37 mouse cellular contexts compared by ENCODE assay signal in the genomic region with DNA sequence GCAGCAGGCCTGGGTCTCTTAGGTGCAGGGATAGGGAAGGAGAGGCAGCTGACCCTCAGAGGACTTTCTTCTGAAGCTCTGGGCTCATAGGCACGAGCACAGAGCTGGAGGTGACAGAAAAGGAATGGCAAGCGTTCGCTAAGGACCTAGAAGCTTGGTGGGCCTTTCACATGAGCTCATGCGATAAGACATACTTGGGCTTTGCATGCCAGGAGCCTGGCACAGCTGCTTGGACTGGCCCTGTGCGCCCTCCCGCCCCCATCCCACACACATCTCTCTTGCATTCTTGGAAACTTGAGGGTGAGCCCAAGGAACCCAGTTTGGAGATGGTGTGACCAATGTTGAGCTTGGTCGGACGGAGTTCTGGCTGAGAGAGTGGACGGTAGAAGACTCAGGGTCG. TPM values are rescaled to one million over a fixed set of nuclear protein-coding genes. Genes with fewer than 3 reads are reported as not detected.
"Had no signal": no experiment of that assay in that cellular context is flagged by ENCODE, and none has a peak within 500 bp of the region (broad histone marks: within the 10 kb centered on the region; RNA-seq: fewer than 3 reads in every experiment).

No protein-coding gene starts in this region.

- H3K4me3 ChIP-seq: left cerebral cortex, adult 2 months; limb, embryonic 10.5 days; limb, embryonic 12.5 days; limb, embryonic 13.5 days; limb, embryonic 15.5 days; liver, embryonic 12.5 days; liver, embryonic 13.5 days; liver, embryonic 15.5 days; lung, embryonic 15.5 days; megakaryocyte, embryonic 14.5 days; midbrain, embryonic 10.5 days; midbrain, embryonic 12.5 days; midbrain, embryonic 13.5 days; midbrain, embryonic 15.5 days; myocyte had no signal

- H3K27ac ChIP-seq: left cerebral cortex, adult 2 months; limb, embryonic 10.5 days; limb, embryonic 12.5 days; limb, embryonic 13.5 days; limb, embryonic 15.5 days; liver, embryonic 12.5 days; liver, embryonic 13.5 days; liver, embryonic 14.5 days; liver, embryonic 15.5 days; lung, embryonic 15.5 days; macrophage; midbrain, embryonic 10.5 days; midbrain, embryonic 12.5 days; midbrain, embryonic 13.5 days; midbrain, embryonic 15.5 days had no signal

- ATAC-seq: liver, embryonic 12.5 days; liver, postnatal 0 days; lung, postnatal 0 days; midbrain, embryonic 13.5 days; midbrain, embryonic 15.5 days; midbrain, embryonic 16.5 days had no signal

- DNase-seq: left cerebral cortex, postnatal 4 days; liver; liver, embryonic 13.5 days; liver, postnatal 0 days; lung, adult 18-20 months; lung, adult 2 months; lung, embryonic 14.5 days; lung, postnatal 10 days; lung, postnatal 14 days; lung, postnatal 36 days; lung, postnatal 4 days; midbrain, embryonic 14.5 days had no signal

- H3K36me3 ChIP-seq: limb, embryonic 10.5 days; limb, embryonic 12.5 days; limb, embryonic 13.5 days; limb, embryonic 15.5 days; liver, embryonic 12.5 days; liver, embryonic 13.5 days; liver, embryonic 15.5 days; lung, embryonic 15.5 days; midbrain, embryonic 10.5 days; midbrain, embryonic 12.5 days; midbrain, embryonic 13.5 days; midbrain, embryonic 15.5 days had no signal

- H3K9me3 ChIP-seq: limb, embryonic 10.5 days; limb, embryonic 12.5 days; limb, embryonic 13.5 days; limb, embryonic 15.5 days; liver, embryonic 12.5 days; liver, embryonic 13.5 days; liver, embryonic 15.5 days; lung, embryonic 15.5 days; megakaryocyte, embryonic 14.5 days; midbrain, embryonic 10.5 days; midbrain, embryonic 12.5 days; midbrain, embryonic 13.5 days; midbrain, embryonic 15.5 days had no signal

- H3K4me1 ChIP-seq: liver, embryonic 12.5 days; liver, embryonic 13.5 days; liver, embryonic 15.5 days; lung, embryonic 15.5 days; megakaryocyte, embryonic 14.5 days; midbrain, embryonic 12.5 days; midbrain, embryonic 15.5 days had no signal

- H3K27me3 ChIP-seq: lung, embryonic 15.5 days; midbrain, embryonic 13.5 days; midbrain, embryonic 15.5 days had no signal

- H3K4me2 ChIP-seq: limb, embryonic 12.5 days; limb, embryonic 13.5 days; limb, embryonic 15.5 days; liver, embryonic 11.5 days; liver, embryonic 12.5 days; liver, embryonic 13.5 days; liver, embryonic 15.5 days; lung, embryonic 14.5 days; lung, embryonic 15.5 days; midbrain, embryonic 11.5 days; midbrain, embryonic 12.5 days; midbrain, embryonic 13.5 days; midbrain, embryonic 15.5 days had no signal

- H3K9ac ChIP-seq: limb, embryonic 12.5 days; limb, embryonic 13.5 days; limb, embryonic 15.5 days; liver, embryonic 12.5 days; liver, embryonic 13.5 days; liver, embryonic 14.5 days; liver, embryonic 15.5 days; liver, postnatal 0 days; lung, embryonic 14.5 days; lung, embryonic 15.5 days; midbrain, embryonic 12.5 days; midbrain, embryonic 13.5 days; midbrain, embryonic 15.5 days had no signal

RNA-seq across cellular contexts. Expression of a gene that starts 8.3 kb away (rescaled TPM):
- total RNA-seq: liver, adult 2 months; megakaryocyte progenitor cell, adult 5-6 weeks; megakaryocyte, adult 5-6 weeks; monocyte, adult 5-6 weeks had no signal
- polyA plus RNA-seq: liver, adult 2 months; liver, embryonic 11.5 days; liver, embryonic 12.5 days; liver, embryonic 13.5 days; liver, embryonic 15.5 days; liver, embryonic 16.5 days; liver, postnatal 0 days; macrophage had no signal
